In the genomic region with DNA sequence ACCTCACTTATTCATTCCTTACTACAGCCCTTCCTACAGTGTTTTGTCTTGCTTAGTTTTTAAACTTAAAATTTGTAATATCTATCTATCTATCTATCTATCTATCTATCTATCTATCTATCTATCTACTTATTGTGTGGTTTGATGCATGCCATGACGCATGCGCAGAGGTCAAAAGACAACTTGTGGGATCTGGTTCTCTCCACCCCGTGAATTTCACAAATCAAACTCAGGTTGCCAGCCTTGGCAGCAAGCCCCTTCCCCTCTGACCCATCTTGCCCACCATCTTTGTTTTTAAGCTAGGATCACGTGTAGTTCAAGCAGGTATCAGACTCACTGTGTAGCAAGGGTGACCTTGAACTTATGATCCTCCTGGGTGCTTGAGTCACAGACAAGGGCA, we compare ENCODE assay signal across 27 mouse cellular contexts. TPM values are rescaled to one million over a fixed set of nuclear protein-coding genes. Genes with fewer than 3 reads are reported as not detected.
"Had no signal": no experiment of that assay in that cellular context is flagged by ENCODE, and none has a peak within 500 bp of the region (broad histone marks: within the 10 kb centered on the region; RNA-seq: fewer than 3 reads in every experiment).

No protein-coding gene starts in this region.

- H3K4me3 ChIP-seq: heart, embryonic 10.5 days; heart, embryonic 12.5 days; hindbrain, embryonic 13.5 days; hindbrain, embryonic 15.5 days; kidney, embryonic 15.5 days; limb, embryonic 13.5 days; limb, embryonic 15.5 days; liver, embryonic 12.5 days had no signal

- ATAC-seq: hindbrain, postnatal 0 days; intestine, embryonic 16.5 days; liver, embryonic 12.5 days had no signal

- H3K27ac ChIP-seq: heart, embryonic 10.5 days; hindbrain, embryonic 13.5 days; hindbrain, embryonic 15.5 days; hindbrain, postnatal 0 days; kidney, embryonic 15.5 days; kidney, postnatal 0 days; limb, embryonic 13.5 days; limb, embryonic 15.5 days; liver, embryonic 12.5 days; liver, embryonic 14.5 days had no signal

- DNase-seq: gastrocnemius, postnatal 14 days; gastrocnemius, postnatal 36 days; heart, adult 18-20 months; heart, postnatal 14 days; heart, postnatal 36 days; kidney, adult 11 months; kidney, adult 2 months; kidney, adult 9 months; kidney, postnatal 14 days; kidney, postnatal 36 days; layer of hippocampus, adult 9-11 months; layer of hippocampus, postnatal 36 days; left cerebral cortex, postnatal 4 days had no signal

- H3K4me1 ChIP-seq: hindbrain, embryonic 13.5 days; hindbrain, embryonic 15.5 days; liver, embryonic 12.5 days had no signal

- H3K36me3 ChIP-seq: heart, embryonic 10.5 days; heart, embryonic 12.5 days; hindbrain, embryonic 13.5 days; hindbrain, embryonic 15.5 days; kidney, embryonic 15.5 days; limb, embryonic 13.5 days; limb, embryonic 15.5 days; liver, embryonic 12.5 days had no signal

- H3K9me3 ChIP-seq: heart, embryonic 10.5 days; heart, embryonic 12.5 days; hindbrain, embryonic 13.5 days; hindbrain, embryonic 15.5 days; kidney, embryonic 15.5 days; limb, embryonic 13.5 days; limb, embryonic 15.5 days; liver, embryonic 12.5 days had no signal

- H3K9ac ChIP-seq: heart, embryonic 12.5 days; hindbrain, embryonic 13.5 days; hindbrain, embryonic 15.5 days; kidney, embryonic 15.5 days; limb, embryonic 13.5 days; limb, embryonic 15.5 days; liver, embryonic 12.5 days; liver, embryonic 14.5 days had no signal

RNA-seq across cellular contexts. Expression of a gene that starts 22.9 kb away (rescaled TPM):
- total RNA-seq: hematopoietic stem cell, adult 5-6 weeks; liver, adult 2 months had no signal
